Mouse (Mus musculus) CH12.LX (cell line): Measurements from ENCODE around the gene Gad1.

Source experiments
- CTCF ChIP-seq, 2 experiments: IDR thresholded peaks in 1 of 2; conservative IDR thresholded peaks in 1 of 2; 2 replicates each; pipeline ENCODE4 v1.5.1; 2011 to 2012; ENCODE audit warnings: low read depth in 2 of 2, low read length in 2 of 2, improper control_type of control experiment in 1 of 2, inconsistent platforms in 1 of 2, mild to moderate bottlenecking in 1 of 2, moderate library complexity in 1 of 2
- GABPA ChIP-seq: IDR thresholded peaks from 2 replicates; pipeline ENCODE4 v1.6.1; 2012; ENCODE audit warnings: low read depth, low read length, improper control_type of control experiment, inconsistent platforms; ENCODE audit not compliant: insufficient replicate concordance
- HCFC1 ChIP-seq: IDR thresholded peaks from 2 replicates; pipeline ENCODE4 v1.6.1; 2012; ENCODE audit warnings: low read depth, mild to moderate bottlenecking, inconsistent platforms, low read length, improper control_type of control experiment
- JUN ChIP-seq: IDR thresholded peaks from 2 replicates; pipeline ENCODE4 v1.6.1; 2011; ENCODE audit warnings: low read depth, mild to moderate bottlenecking, low read length, improper control_type of control experiment, moderate library complexity; ENCODE audit not compliant: insufficient read depth
- MYC ChIP-seq: IDR thresholded peaks from 2 replicates; pipeline ENCODE4 v1.6.1; 2011; ENCODE audit warnings: low read depth, mild to moderate bottlenecking, improper control_type of control experiment, low read length
- POLR2A ChIP-seq: IDR thresholded peaks from 2 replicates; pipeline ENCODE4 v1.6.1; 2011; ENCODE audit warnings: low read depth, mild to moderate bottlenecking, improper control_type of control experiment, low read length
- RAD21 ChIP-seq: IDR thresholded peaks from 2 replicates; pipeline ENCODE4 v1.6.1; 2011; ENCODE audit warnings: low read depth, mild to moderate bottlenecking, low read length, improper control_type of control experiment, moderate library complexity
- TCF12 ChIP-seq: IDR thresholded peaks from 2 replicates; pipeline ENCODE4 v1.6.1; 2014; ENCODE audit warnings: low read depth, mild to moderate bottlenecking, inconsistent platforms, low read length, improper control_type of control experiment
- ZC3H11A ChIP-seq: IDR thresholded peaks from 2 replicates; pipeline ENCODE4 v1.6.1; 2012; ENCODE audit warnings: low read depth, mild to moderate bottlenecking, inconsistent platforms, low read length, improper control_type of control experiment

- TF ChIP-seq HCFC1 (no peak), POLR2A (no peak), JUN (no peak), MYC (no peak), RAD21 (no peak), CTCF (conservative IDR thresholded peaks at IDR 0.05 in 1 of 2, IDR thresholded peaks at IDR 0.05 in 1 of 2; ENCODE audit: low read depth in 2 of 2, low read length in 2 of 2) (no peak), ZC3H11A (no peak), GABPA (no peak), TCF12 (no peak)
Observed at GRCm38 (mm10) chr2:70645266-70645780, 92.5 kb downstream of the Gad1 start.
